Mouse (Mus musculus) stomach, embryonic 14.5 days (tissue): ENCODE measurements around the gene Cdk9. TPM values are rescaled to one million over a fixed set of nuclear protein-coding genes. Genes with fewer than 3 reads are reported as not detected.

Experiments used
- ATAC-seq: fragments of 200-750 bp; cut with Nextera tagmentation; 2 replicates; pipeline ENCODE4 v1.8.0; 2017; ENCODE audit warnings: low read depth, moderate TSS enrichment; ENCODE audit not compliant: insufficient number of reproducible peaks, insufficient read depth, low FRiP score
- H3K27ac ChIP-seq: fragments of 300-500 bp; sonication (generic); 2 replicates; pipeline ENCODE4 v1.5.1; 2014; ENCODE audit warnings: mild to moderate bottlenecking, low read length, moderate library complexity, mixed read lengths
- H3K27me3 ChIP-seq: fragments of 300-500 bp; sonication (generic); 2 replicates; pipeline ENCODE4 v1.6.1; 2014; ENCODE audit warnings: low read length, control low read depth, mixed read lengths; ENCODE audit not compliant: control insufficient read depth, insufficient read depth
- H3K36me3 ChIP-seq: fragments of 300-500 bp; sonication (generic); 2 replicates; pipeline ENCODE4 v1.6.1; 2014; ENCODE audit warnings: mild to moderate bottlenecking, control low read depth, low read length, moderate library complexity, mixed read lengths; ENCODE audit not compliant: control insufficient read depth, insufficient read depth
- H3K4me1 ChIP-seq: fragments of 300-500 bp; sonication (generic); 2 replicates; pipeline ENCODE4 v1.6.1; 2014; ENCODE audit warnings: low read length, control low read depth, mixed read lengths; ENCODE audit not compliant: control insufficient read depth, insufficient read depth
- H3K4me2 ChIP-seq: fragments of 300-500 bp; sonication (generic); replicated peaks from 2 replicates; pipeline ENCODE4 v1.6.1; 2014; ENCODE audit warnings: low read depth, low read length, control low read depth
- H3K4me3 ChIP-seq: fragments of 300-500 bp; sonication (generic); 2 replicates; pipeline ENCODE4 v1.5.1; 2014; ENCODE audit warnings: low read depth, low read length, control low read depth
- H3K9ac ChIP-seq: fragments of 300-500 bp; sonication (generic); replicated peaks from 2 replicates; pipeline ENCODE4 v1.6.1; 2014; ENCODE audit warnings: low read depth, mild to moderate bottlenecking, control low read depth, low read length, moderate library complexity, mixed read lengths
- H3K9me3 ChIP-seq: fragments of 300-500 bp; sonication (generic); 2 replicates; pipeline ENCODE4 v1.6.1; 2016; ENCODE audit warnings: low read depth, low read length, control low read depth; ENCODE audit not compliant: control insufficient read depth
- WGBS: fragments of 180-500 bp; shearing (Covaris S2); extraction: QIAGEN DNeasy Blood & Tissue Kit; methylation state at CpG from one replicate; pipeline ENCODE4 v1.1.7; 2014; 5-methylcytosine and 5-hydroxymethylcytosine counted together
- microRNA counts: library from miRNA; unstranded; fragments of <30 nt; microRNA quantifications from one replicate; lab custom pipeline; 2016
- microRNA-seq: library from miRNA; unstranded; fragments of <30 nt; microRNA quantifications from one replicate; pipeline ENCODE4, GENCODE M21; 2016
- polyA plus RNA-seq: library from polyadenylated mRNA; unstranded; fragments of >200 nt; fragmentation: Nextera tagmentation; extraction: Ambion mirVana; gene quantifications from 2 replicates; pipeline ENCODE4 v1.2.1, GENCODE M21; 2014

The Cdk9 gene
- polyA plus RNA-seq, 1 experiment from 2014 or later, result 78.6 TPM

DNA sequence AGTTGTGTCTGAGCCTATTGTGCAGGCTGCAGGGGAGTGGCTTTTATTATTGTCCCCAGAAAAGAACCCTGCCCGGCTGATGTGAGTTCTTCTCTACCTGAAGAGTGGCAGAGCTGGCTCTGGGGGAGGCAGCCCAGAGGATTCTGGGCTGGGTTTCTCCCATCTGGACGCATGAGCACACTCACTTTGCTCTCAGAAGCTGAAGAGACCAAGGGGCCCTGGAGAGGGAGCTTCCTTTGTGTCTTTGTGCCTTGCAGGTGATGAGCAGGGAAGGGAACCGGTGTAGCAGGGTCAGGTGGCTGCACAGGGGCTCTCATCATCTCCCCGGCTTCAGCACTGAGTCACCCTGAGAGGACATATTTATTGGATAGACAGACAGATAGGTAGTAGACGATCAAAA is 50.6 kb downstream of the Cdk9 start:
- Histone ChIP-seq H3K27ac (peak overlapping the region; percentile 3; the same call in 1 of the 2 replicates), H3K9ac (no peak overlapping the region), H3K4me1 (peaks cover 13% of the 10 kb centered on the region), H3K36me3 (no peaks in the 10 kb centered on the region), H3K9me3 (no peaks in the 10 kb centered on the region), H3K4me2 (no peak overlapping the region), H3K27me3 (no peaks in the 10 kb centered on the region), H3K4me3 (no peak overlapping the region)
- no peak for ATAC-seq
- 46% methylated on average over 5 of the region's 5 CpGs for WGBS

- Histone ChIP-seq H3K36me3 (no peaks in the 10 kb centered on the region), H3K4me1 (peaks cover 13% of the 10 kb centered on the region), H3K4me3 (no peak overlapping the region), H3K27ac (peak overlapping the region; percentile 3; the same call in 1 of the 2 replicates), H3K9ac (no peak overlapping the region), H3K27me3 (no peaks in the 10 kb centered on the region), H3K9me3 (no peaks in the 10 kb centered on the region), H3K4me2 (no peak overlapping the region)
- peak; percentile 29; the same call in 1 of the 2 replicates for ATAC-seq
- WGBS, result 31% methylated on average over 7 of the region's 7 CpGs
Observed at GRCm38 (mm10) chr2:32661509-32662107, 51.3 kb downstream of the Cdk9 start.

- ATAC-seq, result no peak
- no peak overlapping the region for H3K4me3 ChIP-seq
- H3K36me3 ChIP-seq, result no peaks in the 10 kb centered on the region
- no peaks in the 10 kb centered on the region for H3K9me3 ChIP-seq
- H3K27ac ChIP-seq, result no peak overlapping the region
- 93% methylated on average over 2 of the region's 2 CpGs for WGBS
- no peak overlapping the region for H3K4me2 ChIP-seq
- H3K27me3 ChIP-seq, result no peaks in the 10 kb centered on the region
- peaks cover 27% of the 10 kb centered on the region for H3K4me1 ChIP-seq
- H3K9ac ChIP-seq, result no peak overlapping the region
Observed at GRCm38 (mm10) chr2:32658873-32659272, 54.0 kb downstream of the Cdk9 start.

GRCm38 (mm10) chr2:32655826-32656225 is 57.0 kb downstream of the Cdk9 start:
- peak; percentile 38; the same call in 1 of the 2 replicates for ATAC-seq
- Histone ChIP-seq H3K9ac (no peak overlapping the region), H3K36me3 (no peaks in the 10 kb centered on the region), H3K9me3 (no peaks in the 10 kb centered on the region), H3K27ac (peak overlapping the region; percentile 68; the same call in 1 of the 2 replicates), H3K27me3 (no peaks in the 10 kb centered on the region), H3K4me1 (peaks cover 17% of the 10 kb centered on the region), H3K4me2 (no peak overlapping the region), H3K4me3 (no peak overlapping the region)
- WGBS, result 39% methylated on average over 12 of the region's 12 CpGs

MicroRNAs encoded within 50 kb of the gene (microRNA counts, 519-probe panel; counts per million panel counts)
- microRNA mmu-miR-2861 (lab: Ali Mortazavi, UCI), result 1,467 counts per million, percentile 8 among the panel's probes with 10 or more counts

Small RNA genes lying within 50 kb of the gene (microRNA-seq; reads per million reads assigned to microRNA genes)
- gene Gm47291, result not detected
- not detected for gene Mir2861
- not detected for gene Mir3960
- gene Mir8093, result not detected

Other genes starting within 250 kb of the Cdk9 start
- gene Fam102a, start 177.7 kb downstream of the Cdk9 start, polyA plus RNA-seq, result 10.6 and 14.0 TPM in 2 replicates
- gene Dpm2, start 142.2 kb downstream of the Cdk9 start, polyA plus RNA-seq, result 122 TPM in 2 replicates
- gene Pip5kl1, start 138.3 kb downstream of the Cdk9 start, polyA plus RNA-seq, result 0.46 and 1.4 TPM in 2 replicates
- gene 9430097D07Rik, start 137.4 kb downstream of the Cdk9 start, polyA plus RNA-seq, result 0.22 TPM in 1 of 2 replicates, not detected in the other
- gene St6galnac4, start 126.0 kb downstream of the Cdk9 start, polyA plus RNA-seq, result 17.0 and 18.1 TPM in 2 replicates
- gene St6galnac6, start 113.4 kb downstream of the Cdk9 start, polyA plus RNA-seq, result 7.4 and 7.9 TPM in 2 replicates
- gene Ak1, start 91.3 kb downstream of the Cdk9 start, polyA plus RNA-seq, result 16.7 and 17.1 TPM in 2 replicates
- 49.1 and 54.5 TPM in 2 replicates for gene Eng, start 66.5 kb downstream of the Cdk9 start, polyA plus RNA-seq
- gene Fpgs, start 8.9 kb downstream of the Cdk9 start, polyA plus RNA-seq, result 25.9 and 27.1 TPM in 2 replicates
- 28.2 and 28.4 TPM in 2 replicates for gene Sh2d3c, start 8.0 kb upstream of the Cdk9 start, polyA plus RNA-seq
- 0.67 and 0.77 TPM in 2 replicates for gene 6330409D20Rik, start 27.9 kb upstream of the Cdk9 start, polyA plus RNA-seq
- gene Tor2a, start 44.2 kb upstream of the Cdk9 start, polyA plus RNA-seq, result 71.3 and 75.7 TPM in 2 replicates
- gene Ttc16, start 62.6 kb upstream of the Cdk9 start, polyA plus RNA-seq, result 0.13 and 0.64 TPM in 2 replicates
- gene Ptrh1, start 62.7 kb upstream of the Cdk9 start, polyA plus RNA-seq, result 4.3 and 5.6 TPM in 2 replicates
- 0.21 and 0.75 TPM in 2 replicates for gene Cfap157, start 71.4 kb upstream of the Cdk9 start, polyA plus RNA-seq
- gene Stxbp1, start 134.2 kb upstream of the Cdk9 start, polyA plus RNA-seq, result 22.6 and 23.5 TPM in 2 replicates
- 31.9 and 34.7 TPM in 2 replicates for gene Fam129b, start 163.0 kb upstream of the Cdk9 start, polyA plus RNA-seq
- gene Rpl12, start 248.5 kb upstream of the Cdk9 start, polyA plus RNA-seq, result 232 and 269 TPM in 2 replicates
- gene Lrsam1, start 248.5 kb upstream of the Cdk9 start, polyA plus RNA-seq, result 7.8 and 8.8 TPM in 2 replicates